Comparison of ENCODE assay signal across 8 mouse cellular contexts in the genomic region with DNA sequence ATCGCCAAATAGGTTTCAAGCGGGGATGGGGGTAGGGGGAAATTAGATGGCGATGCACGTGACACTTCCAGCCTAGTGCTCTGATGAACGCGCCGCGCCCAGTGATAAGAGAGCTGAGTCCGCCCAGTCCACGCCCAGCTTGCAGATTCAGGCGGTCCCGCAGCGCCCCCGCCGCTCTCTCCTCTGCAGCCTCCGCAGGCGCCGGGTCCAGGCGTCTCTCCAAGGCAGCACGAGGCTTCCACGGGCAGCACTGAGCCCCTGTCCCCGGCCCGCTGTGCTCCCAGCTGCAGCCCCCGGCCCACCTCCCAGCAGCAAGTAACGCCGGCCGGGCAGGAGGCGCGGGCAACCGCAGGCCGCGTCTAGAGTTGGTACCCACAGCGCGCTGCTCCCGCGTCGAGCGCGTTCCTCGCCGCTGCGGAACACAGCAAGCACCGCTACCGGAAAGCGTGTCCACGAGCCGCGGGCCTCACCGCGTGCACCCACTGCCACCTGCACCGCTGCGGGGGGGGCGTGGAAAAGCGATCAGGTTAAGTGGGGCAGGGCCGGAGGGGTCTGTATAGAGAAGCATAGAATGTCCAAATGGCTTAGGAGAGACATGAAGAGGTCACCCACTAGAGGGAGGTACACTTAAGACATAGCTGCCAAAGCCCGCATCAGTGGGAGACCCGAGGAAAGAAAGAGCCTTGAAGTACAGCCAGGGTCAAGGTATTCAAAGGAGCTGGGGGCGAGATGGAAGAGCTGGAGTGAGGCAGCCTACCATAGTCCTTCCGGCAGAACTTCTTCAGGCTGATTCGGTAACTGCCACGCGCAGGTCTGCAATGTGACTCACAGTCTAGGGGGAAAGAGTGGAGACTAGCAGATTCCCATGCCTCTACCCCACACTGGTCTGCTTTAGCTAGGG. TPM values are rescaled to one million over a fixed set of nuclear protein-coding genes. Genes with fewer than 3 reads are reported as not detected.
DNase-seq lines count a peak whose midpoint lies in the region; ATAC-seq and TF ChIP-seq lines count a peak whose summit lies in the region.

No protein-coding gene starts in this region.

- H3K4me3 ChIP-seq in kidney, adult 2 months (ENCODE audit: insufficient read depth, low read depth, low read length) = peak overlapping the region; percentile 28
- peak overlapping the region; percentile 69 for H3K4me3 ChIP-seq in limb, embryonic 13.5 days
- H3K4me3 ChIP-seq in midbrain, embryonic 14.5 days (replicated peaks; ENCODE audit: low read depth, low read length) = peak overlapping the region; percentile 74
- H3K4me3 ChIP-seq in stomach, embryonic 14.5 days (ENCODE audit: low read depth, low read length) = peak overlapping the region; percentile 59

- no peak overlapping the region for H3K27ac ChIP-seq in kidney, adult 2 months (ENCODE audit: insufficient read depth, low read depth, low read length)
- peak overlapping the region; percentile 52; the same call in 1 of the 2 replicates for H3K27ac ChIP-seq in limb, embryonic 13.5 days
- H3K27ac ChIP-seq in midbrain, embryonic 14.5 days (replicated peaks; ENCODE audit: low read depth, low read length) = peak overlapping the region; percentile 66
- H3K27ac ChIP-seq in stomach, embryonic 14.5 days (ENCODE audit: low read length) = peak overlapping the region; percentile 61; the same call in 1 of the 2 replicates

- H3K9ac ChIP-seq in limb, embryonic 13.5 days = peak overlapping the region; percentile 88
- H3K9ac ChIP-seq in midbrain, embryonic 14.5 days (replicated peaks; ENCODE audit: low read length) = peak overlapping the region; percentile 61; the same call in 1 of the 2 replicates
- H3K9ac ChIP-seq in stomach, embryonic 14.5 days (replicated peaks; ENCODE audit: low read depth, low read length) = peak overlapping the region; percentile 48

- no peak for ATAC-seq in limb, embryonic 13.5 days (ENCODE audit: low FRiP score, low read depth)
- no peak for ATAC-seq in midbrain, embryonic 14.5 days (ENCODE audit: low FRiP score, low TSS enrichment)
- ATAC-seq in stomach, embryonic 14.5 days (ENCODE audit: insufficient number of reproducible peaks, insufficient read depth, low FRiP score, low read depth) = no peak

- H3K9me3 ChIP-seq in limb, embryonic 13.5 days = no peaks in the 10 kb centered on the region
- H3K9me3 ChIP-seq in midbrain, embryonic 14.5 days (ENCODE audit: control insufficient read depth, low read length) = no peaks in the 10 kb centered on the region
- no peaks in the 10 kb centered on the region for H3K9me3 ChIP-seq in stomach, embryonic 14.5 days (ENCODE audit: control insufficient read depth, low read depth, low read length)

- TF ChIP-seq POLR2A in kidney, adult 2 months (IDR thresholded peaks at IDR 0.05; ENCODE audit: low read depth, low read length) = no peak

- peak overlapping the region; percentile 98 for H3K4me2 ChIP-seq in limb, embryonic 13.5 days (replicated peaks)
- peak overlapping the region; percentile 94 for H3K4me2 ChIP-seq in midbrain, embryonic 14.5 days (ENCODE audit: low read length)
- peak overlapping the region; percentile 89 for H3K4me2 ChIP-seq in stomach, embryonic 14.5 days (replicated peaks; ENCODE audit: low read depth, low read length)

- intact Hi-C loops in heart, postnatal 25 days (cut with DNase I) = no loop called here

- TF ChIP-seq CTCF in kidney, adult 2 months (conservative IDR thresholded peaks at IDR 0.05; ENCODE audit: insufficient read depth, insufficient read length, low read depth, low read length) = no peak

- DNase-seq in heart, adult 11 months = peak; percentile 96
- no peak for DNase-seq in heart, postnatal 25 days (ENCODE audit: low spot score)
- peak; percentile 68 to 78 for DNase-seq in cerebellum, postnatal 25 days
- peak; percentile 80 for DNase-seq in frontal cortex, postnatal 36 days (ENCODE audit: low spot score in 2 of 2)
- peak; percentile 50 for DNase-seq in kidney, adult 2 months
- peak; percentile 78 for DNase-seq in midbrain, embryonic 14.5 days

- no peaks in the 10 kb centered on the region for H3K36me3 ChIP-seq in kidney, adult 2 months (ENCODE audit: control insufficient read depth, insufficient read depth, low read length)
- no peaks in the 10 kb centered on the region for H3K36me3 ChIP-seq in limb, embryonic 13.5 days
- no peaks in the 10 kb centered on the region for H3K36me3 ChIP-seq in midbrain, embryonic 14.5 days (ENCODE audit: control insufficient read depth, insufficient read depth, low read length)
- H3K36me3 ChIP-seq in stomach, embryonic 14.5 days (ENCODE audit: control insufficient read depth, insufficient read depth, low read length) = no peaks in the 10 kb centered on the region

- WGBS in kidney, adult 2 months = 12% methylated on average over 62 of the region's 62 CpGs
- WGBS in limb, embryonic 13.5 days = 5% methylated on average over 62 of the region's 62 CpGs
- 4% methylated on average over 62 of the region's 62 CpGs for WGBS in midbrain, embryonic 14.5 days
- WGBS in stomach, embryonic 14.5 days = 5% methylated on average over 61 of the region's 62 CpGs

- no peaks in the 10 kb centered on the region for H3K27me3 ChIP-seq in kidney, adult 2 months (replicated peaks; ENCODE audit: control insufficient read depth, insufficient read depth, low read length)
- H3K27me3 ChIP-seq in limb, embryonic 13.5 days = no peaks in the 10 kb centered on the region
- H3K27me3 ChIP-seq in midbrain, embryonic 14.5 days (ENCODE audit: control insufficient read depth, insufficient read depth, low read length) = peaks cover 15% of the 10 kb centered on the region; the same call in 1 of the 2 replicates
- H3K27me3 ChIP-seq in stomach, embryonic 14.5 days (ENCODE audit: control insufficient read depth, insufficient read depth, low read length) = no peaks in the 10 kb centered on the region

- peaks cover 8% of the 10 kb centered on the region; the same call in 1 of the 2 replicates for H3K4me1 ChIP-seq in kidney, adult 2 months (ENCODE audit: control insufficient read depth, insufficient read depth, low read length)
- H3K4me1 ChIP-seq in limb, embryonic 13.5 days = peaks cover 79% of the 10 kb centered on the region
- H3K4me1 ChIP-seq in midbrain, embryonic 14.5 days (ENCODE audit: control insufficient read depth, insufficient read depth, low read length) = peaks cover 82% of the 10 kb centered on the region
- peaks cover 68% of the 10 kb centered on the region for H3K4me1 ChIP-seq in stomach, embryonic 14.5 days (ENCODE audit: control insufficient read depth, insufficient read depth, low read length)

RNA-seq across cellular contexts. Expression of gene Tbc1d24, which starts 1.3 kb away (rescaled TPM):
- total RNA-seq in heart, postnatal 25 days (2021) = 1 to 10 TPM; 8.3 to 9.4 TPM
- polyA plus RNA-seq in kidney, adult 2 months (2012; rRNA removed) = 14.4 and 15.0 TPM in 2 replicates
- 9.1 and 10.2 TPM in 2 replicates for polyA plus RNA-seq in limb, embryonic 13.5 days (2015; fragmentation: Nextera tagmentation; extraction: Ambion mirVana)
- 25.9 and 27.0 TPM in 2 replicates for polyA plus RNA-seq in midbrain, embryonic 14.5 days (2014; fragmentation: Nextera tagmentation; extraction: Ambion mirVana)
- polyA plus RNA-seq in stomach, embryonic 14.5 days (2014; fragmentation: Nextera tagmentation; extraction: Ambion mirVana) = 6.3 and 8.3 TPM in 2 replicates

RNA-seq across cellular contexts. Expression of gene Ntn3, which starts 2.6 kb away (rescaled TPM):
- under 1 TPM; 0.64 to 0.73 TPM for total RNA-seq in heart, postnatal 25 days (2021)
- 0.72 and 1.2 TPM in 2 replicates for polyA plus RNA-seq in kidney, adult 2 months (2012; rRNA removed)
- polyA plus RNA-seq in limb, embryonic 13.5 days (2015; fragmentation: Nextera tagmentation; extraction: Ambion mirVana) = 14.5 and 14.9 TPM in 2 replicates
- polyA plus RNA-seq in midbrain, embryonic 14.5 days (2014; fragmentation: Nextera tagmentation; extraction: Ambion mirVana) = 3.1 and 3.4 TPM in 2 replicates
- 10.2 and 10.4 TPM in 2 replicates for polyA plus RNA-seq in stomach, embryonic 14.5 days (2014; fragmentation: Nextera tagmentation; extraction: Ambion mirVana)

RNA-seq across cellular contexts. Expression of gene Tedc2, which starts 13.9 kb away (rescaled TPM):
- total RNA-seq in heart, postnatal 25 days (2021) = 1 to 10 TPM; 1.7 to 2.2 TPM
- polyA plus RNA-seq in kidney, adult 2 months (2012; rRNA removed) = 4.6 and 5.2 TPM in 2 replicates
- polyA plus RNA-seq in limb, embryonic 13.5 days (2015; fragmentation: Nextera tagmentation; extraction: Ambion mirVana) = 15.8 and 16.3 TPM in 2 replicates
- 8.0 and 9.0 TPM in 2 replicates for polyA plus RNA-seq in midbrain, embryonic 14.5 days (2014; fragmentation: Nextera tagmentation; extraction: Ambion mirVana)
- polyA plus RNA-seq in stomach, embryonic 14.5 days (2014; fragmentation: Nextera tagmentation; extraction: Ambion mirVana) = 11.9 and 12.3 TPM in 2 replicates

RNA-seq across cellular contexts. Expression of gene Atp6v0c, which starts 37.2 kb away (rescaled TPM):
- total RNA-seq in heart, postnatal 25 days (2021) = 100 to 1,000 TPM; 225 to 246 TPM
- polyA plus RNA-seq in kidney, adult 2 months (2012; rRNA removed) = 2,489 and 2,561 TPM in 2 replicates
- 446 and 468 TPM in 2 replicates for polyA plus RNA-seq in limb, embryonic 13.5 days (2015; fragmentation: Nextera tagmentation; extraction: Ambion mirVana)
- polyA plus RNA-seq in midbrain, embryonic 14.5 days (2014; fragmentation: Nextera tagmentation; extraction: Ambion mirVana) = 1,214 and 1,517 TPM in 2 replicates
- polyA plus RNA-seq in stomach, embryonic 14.5 days (2014; fragmentation: Nextera tagmentation; extraction: Ambion mirVana) = 506 and 549 TPM in 2 replicates

RNA-seq across cellular contexts. Expression of gene Amdhd2, which starts 43.1 kb away (rescaled TPM):
- total RNA-seq in heart, postnatal 25 days (2021) = 1 to 10 TPM; 9.1 to 9.6 TPM
- polyA plus RNA-seq in kidney, adult 2 months (2012; rRNA removed) = 124 and 136 TPM in 2 replicates
- polyA plus RNA-seq in limb, embryonic 13.5 days (2015; fragmentation: Nextera tagmentation; extraction: Ambion mirVana) = 36.9 and 38.1 TPM in 2 replicates
- 25.8 and 27.6 TPM in 2 replicates for polyA plus RNA-seq in midbrain, embryonic 14.5 days (2014; fragmentation: Nextera tagmentation; extraction: Ambion mirVana)
- 28.2 and 29.7 TPM in 2 replicates for polyA plus RNA-seq in stomach, embryonic 14.5 days (2014; fragmentation: Nextera tagmentation; extraction: Ambion mirVana)
